Mouse (Mus musculus) hindbrain, embryonic 14.5 days (tissue): ENCODE data around the gene Gm11027. TPM values are rescaled to one million over a fixed set of nuclear protein-coding genes. Genes with fewer than 3 reads are reported as not detected.

Experiments used
- ATAC-seq: fragments of 200-750 bp; cut with Nextera tagmentation; 2 replicates; pipeline ENCODE4 v1.8.0; 2017; ENCODE audit warnings: moderate number of reproducible peaks, mild to moderate bottlenecking, moderate TSS enrichment, moderate library complexity; ENCODE audit not compliant: low FRiP score
- DNase-seq: peaks from one replicate; pipeline ENCODE4 v3.0.0-alpha.2; 2015; ENCODE audit warnings: low spot score
- H3K27ac ChIP-seq: fragments of 300-500 bp; sonication (generic); 2 replicates; pipeline ENCODE4 v1.5.1; 2014; ENCODE audit warnings: mild to moderate bottlenecking, moderate library complexity
- H3K27me3 ChIP-seq: fragments of 300-500 bp; sonication (generic); 2 replicates; pipeline ENCODE4 v1.6.1; 2014; ENCODE audit warnings: mild to moderate bottlenecking, low read length, mixed read lengths; ENCODE audit not compliant: control insufficient read depth, insufficient read depth
- H3K36me3 ChIP-seq: fragments of 300-500 bp; sonication (generic); replicated peaks from 2 replicates; pipeline ENCODE4 v1.6.1; 2014; ENCODE audit not compliant: control insufficient read depth, insufficient read depth
- H3K4me1 ChIP-seq: fragments of 300-500 bp; sonication (generic); replicated peaks from 2 replicates; pipeline ENCODE4 v1.6.1; 2014; ENCODE audit warnings: antibody characterized with exemption, low read length, mixed read lengths; ENCODE audit not compliant: control insufficient read depth, insufficient read depth
- H3K4me2 ChIP-seq: fragments of 300-500 bp; sonication (generic); replicated peaks from 2 replicates; pipeline ENCODE4 v1.6.1; 2014; ENCODE audit warnings: mild to moderate bottlenecking, moderate library complexity
- H3K4me3 ChIP-seq: fragments of 300-500 bp; sonication (generic); replicated peaks from 2 replicates; pipeline ENCODE4 v1.5.1; 2014; ENCODE audit warnings: mild to moderate bottlenecking, low read length
- H3K9ac ChIP-seq: fragments of 300-500 bp; sonication (generic); 2 replicates; pipeline ENCODE4 v1.6.1; 2014
- H3K9me3 ChIP-seq: fragments of 300-500 bp; sonication (generic); 2 replicates; pipeline ENCODE4 v1.6.1; 2016; ENCODE audit warnings: low read length; ENCODE audit not compliant: control insufficient read depth
- WGBS: fragments of 180-500 bp; shearing (Covaris S2); extraction: QIAGEN DNeasy Blood & Tissue Kit; methylation state at CpG from one replicate; pipeline ENCODE4 v1.1.7; 2014; 5-methylcytosine and 5-hydroxymethylcytosine counted together
- polyA plus RNA-seq: library from polyadenylated mRNA; unstranded; fragments of >200 nt; fragmentation: Nextera tagmentation; extraction: Ambion mirVana; gene quantifications from 2 replicates; pipeline ENCODE4 v1.2.1, GENCODE M21; 2014

The Gm11027 gene
- polyA plus RNA-seq, 1 experiment from 2014 or later, result not detected

DNA sequence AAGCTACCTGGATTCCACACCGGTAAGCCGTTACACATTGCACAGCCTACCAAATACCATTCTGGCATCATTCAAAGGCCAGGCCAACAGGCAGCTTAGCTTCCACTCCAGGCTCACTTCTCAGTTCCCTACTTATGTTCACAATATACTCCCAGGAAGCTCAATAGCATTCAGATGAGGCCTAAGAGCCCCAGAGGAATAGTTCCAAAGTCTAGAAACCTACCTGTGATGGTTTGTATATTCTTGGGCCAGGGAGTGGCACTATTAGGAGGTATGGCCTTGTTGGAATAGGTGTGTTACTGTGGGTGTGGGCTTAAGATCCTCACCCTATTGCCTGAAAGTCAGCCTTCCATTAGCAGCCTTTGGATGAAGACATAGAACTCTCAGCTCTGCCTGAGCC lies 4.1 kb upstream of the Gm11027 start:
- H3K4me2 ChIP-seq, result no peak overlapping the region
- H3K4me1 ChIP-seq, result no peaks in the 10 kb centered on the region
- H3K27ac ChIP-seq, result no peak overlapping the region
- 96% methylated on average over 2 of the region's 2 CpGs for WGBS
- DNase-seq (no peak), ATAC-seq (no peak)
- no peaks in the 10 kb centered on the region for H3K9me3 ChIP-seq
- no peak overlapping the region for H3K4me3 ChIP-seq
- no peaks in the 10 kb centered on the region for H3K36me3 ChIP-seq
- no peaks in the 10 kb centered on the region for H3K27me3 ChIP-seq
- no peak overlapping the region for H3K9ac ChIP-seq

DNA sequence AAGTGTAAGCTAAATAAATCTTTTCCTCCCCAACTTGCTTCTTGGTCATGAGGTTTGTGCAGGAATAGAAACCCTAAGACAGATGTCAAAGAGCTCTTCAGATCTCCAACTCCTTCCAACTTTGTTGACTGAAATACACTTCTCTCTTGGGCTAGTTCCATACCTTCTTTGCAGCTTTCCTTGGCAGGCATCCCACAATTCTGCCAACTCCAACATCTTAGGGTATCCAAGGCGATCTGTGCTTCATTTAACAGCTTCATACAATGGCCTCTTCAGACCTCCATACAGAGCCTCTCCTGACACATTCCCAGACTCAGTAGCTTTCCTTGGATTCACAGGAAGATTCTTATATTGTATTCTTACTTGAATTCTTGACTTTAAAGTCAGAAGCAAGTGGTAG lies 1.5 kb upstream of the Gm11027 start:
- Histone ChIP-seq H3K4me3 (no peak overlapping the region), H3K4me2 (no peak overlapping the region), H3K4me1 (no peaks in the 10 kb centered on the region), H3K9ac (no peak overlapping the region), H3K27me3 (no peaks in the 10 kb centered on the region), H3K27ac (no peak overlapping the region), H3K36me3 (no peaks in the 10 kb centered on the region), H3K9me3 (no peaks in the 10 kb centered on the region)
- ATAC-seq, result no peak
- DNase-seq, result no peak
- 62% methylated on average over 1 of the region's 1 CpGs for WGBS

DNA sequence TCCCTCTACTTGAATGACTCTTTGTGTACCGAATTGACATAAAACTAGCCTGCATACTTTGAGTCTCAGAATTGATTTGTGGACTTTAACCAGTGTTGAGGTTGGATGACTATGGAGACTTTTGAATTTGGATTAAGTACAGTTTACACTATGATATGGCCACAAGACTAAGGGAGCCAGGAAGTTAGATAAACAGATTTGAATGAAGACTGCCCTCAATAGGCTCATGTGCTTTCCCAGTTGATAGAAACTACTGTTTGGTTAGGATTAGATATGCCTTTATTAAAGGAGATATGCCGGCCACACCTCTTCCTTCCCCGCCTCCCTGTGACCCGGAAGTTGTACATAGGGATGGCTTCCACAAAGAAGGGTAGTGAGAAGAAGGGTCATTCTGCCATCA lies 445 bp downstream of the Gm11027 start:
- 89% methylated on average over 4 of the region's 4 CpGs for WGBS
- H3K4me1 ChIP-seq, result peaks cover 6% of the 10 kb centered on the region; the same call in 1 of the 2 replicates
- H3K27me3 ChIP-seq, result no peaks in the 10 kb centered on the region
- no peak overlapping the region for H3K4me2 ChIP-seq
- no peak overlapping the region for H3K27ac ChIP-seq
- H3K9ac ChIP-seq, result no peak overlapping the region
- DNase-seq, result no peak
- H3K9me3 ChIP-seq, result no peaks in the 10 kb centered on the region
- H3K4me3 ChIP-seq, result no peak overlapping the region
- H3K36me3 ChIP-seq, result no peaks in the 10 kb centered on the region
- no peak for ATAC-seq

DNA sequence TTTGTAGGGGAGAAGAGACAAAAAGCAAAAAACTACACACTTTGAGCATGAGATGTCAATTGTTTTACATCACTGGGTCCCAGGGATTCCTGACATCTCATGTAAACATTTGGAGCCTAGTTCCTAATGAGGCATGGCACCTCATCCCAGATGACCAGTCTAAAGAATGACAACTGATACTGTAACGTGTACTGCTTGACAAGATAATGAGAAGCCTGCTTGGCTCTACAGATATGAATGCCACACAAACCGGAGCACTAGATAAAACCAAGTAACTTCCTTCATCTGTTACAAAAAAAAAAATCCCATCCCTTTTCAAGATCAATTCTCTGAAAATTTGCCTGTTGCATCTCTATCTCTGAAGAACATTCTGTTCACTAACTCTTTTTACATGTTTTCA lies 1.8 kb downstream of the Gm11027 start:
- no peak for ATAC-seq
- Histone ChIP-seq H3K9ac (no peak overlapping the region), H3K27me3 (no peaks in the 10 kb centered on the region), H3K36me3 (no peaks in the 10 kb centered on the region), H3K9me3 (no peaks in the 10 kb centered on the region), H3K4me1 (peaks cover 6% of the 10 kb centered on the region; the same call in 1 of the 2 replicates), H3K4me3 (no peak overlapping the region), H3K27ac (no peak overlapping the region), H3K4me2 (no peak overlapping the region)
- no peak for DNase-seq
- WGBS, result 78% methylated on average over 2 of the region's 2 CpGs

DNA sequence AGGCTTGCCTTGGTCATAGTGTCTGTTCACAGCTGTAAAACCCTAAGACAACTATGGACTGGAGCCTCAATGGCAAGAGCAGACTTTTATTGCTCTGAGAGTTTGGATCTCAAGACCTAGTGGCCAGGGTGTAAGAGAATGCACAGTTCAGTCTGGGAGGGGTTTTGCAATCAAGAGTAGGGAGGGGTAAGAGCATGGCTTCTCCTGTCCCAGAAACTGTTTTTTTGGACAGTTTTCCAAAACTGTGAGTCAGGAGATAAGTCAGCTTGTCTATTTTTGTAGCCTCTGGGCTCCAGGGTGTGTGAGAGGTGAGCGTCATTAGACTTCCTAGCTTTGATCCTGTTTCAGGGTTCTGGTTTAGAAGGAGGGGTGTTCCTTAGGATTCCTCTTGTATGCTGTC lies 3.4 kb downstream of the Gm11027 start:
- WGBS, result 86% methylated on average over 1 of the region's 1 CpGs
- H3K27ac ChIP-seq, result no peak overlapping the region
- no peaks in the 10 kb centered on the region for H3K36me3 ChIP-seq
- no peak overlapping the region for H3K9ac ChIP-seq
- no peaks in the 10 kb centered on the region for H3K9me3 ChIP-seq
- ATAC-seq (no peak), DNase-seq (no peak)
- H3K4me3 ChIP-seq, result no peak overlapping the region
- H3K4me1 ChIP-seq, result peaks cover 13% of the 10 kb centered on the region
- H3K4me2 ChIP-seq, result no peak overlapping the region
- no peaks in the 10 kb centered on the region for H3K27me3 ChIP-seq

DNA sequence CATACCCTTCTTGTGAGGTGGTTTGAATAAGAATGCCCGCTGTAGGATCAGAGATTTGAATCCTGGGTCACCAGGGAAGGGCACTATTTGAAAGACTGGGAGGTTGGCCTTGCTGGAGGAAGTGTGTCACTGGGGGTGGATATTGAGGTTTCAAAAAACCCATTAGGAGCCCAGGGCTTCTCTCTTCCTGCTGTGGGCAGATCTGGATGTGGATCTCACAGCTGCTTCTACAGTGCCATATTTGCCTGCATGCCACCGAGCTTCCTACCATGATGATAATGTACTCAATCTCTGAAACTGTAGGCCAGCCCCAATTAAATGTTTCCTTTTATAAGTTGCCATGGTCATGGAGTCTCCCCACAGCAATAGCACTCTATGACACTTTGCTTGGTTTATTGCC lies 4.0 kb downstream of the Gm11027 start:
- H3K36me3 ChIP-seq, result no peaks in the 10 kb centered on the region

DNA sequence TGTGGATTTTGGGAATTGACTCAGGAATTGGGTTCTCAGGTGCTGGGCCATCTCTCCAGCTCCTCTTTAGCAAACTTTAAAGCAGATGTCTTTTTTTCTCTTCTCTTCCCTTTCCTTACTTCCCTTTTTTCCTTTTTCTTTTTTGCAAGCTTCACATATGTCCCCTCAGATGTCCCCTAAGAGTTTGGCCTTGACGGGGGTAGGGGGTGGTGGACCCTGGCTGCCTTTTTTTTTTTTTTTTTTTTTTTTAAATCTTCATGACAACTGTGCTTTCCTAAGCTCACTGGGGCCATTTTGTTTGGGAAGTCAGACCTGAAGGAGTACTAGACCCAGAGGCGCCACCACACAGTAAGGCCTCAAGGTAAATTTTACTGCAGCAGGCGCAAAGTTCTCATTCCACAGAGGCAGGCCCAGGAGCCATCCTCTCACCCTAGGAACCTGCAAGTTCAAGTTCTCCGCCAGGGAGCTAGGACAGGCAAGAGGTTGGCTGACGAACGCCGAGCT lies 5.0 kb downstream of the Gm11027 start:
- ATAC-seq, result no peak
- Histone ChIP-seq H3K27ac (peak overlapping the region; percentile 96), H3K27me3 (no peaks in the 10 kb centered on the region), H3K36me3 (no peaks in the 10 kb centered on the region), H3K4me2 (peak overlapping the region; percentile 94), H3K9me3 (no peaks in the 10 kb centered on the region), H3K4me1 (peaks cover 13% of the 10 kb centered on the region), H3K4me3 (peak overlapping the region; percentile 93), H3K9ac (peak overlapping the region; percentile 89)
- 4% methylated on average over 7 of the region's 7 CpGs for WGBS
- DNase-seq, result peak; percentile 68

More for the DNA sequence above, 4.0 kb downstream of the Gm11027 start:
- no peak overlapping the region for H3K4me2 ChIP-seq
- H3K4me3 ChIP-seq, result no peak overlapping the region
- no peak for DNase-seq
- WGBS, result 96% methylated on average over 2 of the region's 2 CpGs
- H3K9me3 ChIP-seq, result no peaks in the 10 kb centered on the region
- no peak for ATAC-seq
- H3K27me3 ChIP-seq, result no peaks in the 10 kb centered on the region
- H3K4me1 ChIP-seq, result peaks cover 13% of the 10 kb centered on the region
- no peak overlapping the region for H3K9ac ChIP-seq
- no peak overlapping the region for H3K27ac ChIP-seq

DNA sequence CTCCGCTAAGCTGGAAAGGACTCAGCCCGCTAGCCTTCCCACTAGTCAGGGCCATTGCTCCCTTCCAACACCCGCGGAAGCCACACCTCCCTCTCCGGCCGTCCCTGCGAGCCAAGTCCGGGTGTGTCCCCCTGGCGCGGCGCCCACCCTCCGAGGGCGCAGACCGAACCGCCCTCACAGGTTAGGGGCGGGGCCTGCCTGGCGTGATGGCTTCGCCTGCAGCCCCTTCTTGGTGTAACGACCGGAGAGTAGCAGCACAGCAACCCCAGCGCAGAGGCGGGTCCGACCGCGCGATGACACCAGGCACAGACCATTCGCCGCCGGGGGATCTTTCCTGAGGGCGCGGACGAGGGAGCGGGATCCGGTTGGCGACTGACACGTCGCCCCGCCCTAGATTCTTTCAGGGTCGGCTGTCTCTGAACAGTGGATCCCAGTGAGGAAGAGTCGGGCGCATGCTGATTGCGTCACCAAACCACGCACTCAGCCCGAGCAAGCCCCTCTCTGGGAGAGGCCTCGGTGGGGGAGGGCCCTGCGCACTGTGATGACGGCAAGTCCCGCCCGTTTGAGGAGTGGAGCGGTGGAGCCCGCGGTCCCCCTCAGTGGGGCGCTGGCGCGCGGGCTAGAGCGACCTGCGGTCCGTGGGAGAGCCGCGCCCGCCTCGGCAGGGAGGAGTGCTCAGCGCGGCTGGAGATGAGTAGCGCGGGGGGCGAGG lies 5.6 kb downstream of the Gm11027 start, which contains the start of gene Esyt2:
Gene Esyt2 (plus strand): TSS at position 544 of the 712 bp plus-strand sequence.
- Histone ChIP-seq H3K4me1 (peaks cover 13% of the 10 kb centered on the region), H3K36me3 (no peaks in the 10 kb centered on the region), H3K27ac (peak within 1 kb of the TSS; percentile 96), H3K4me2 (peak within 1 kb of the TSS; percentile 94), H3K4me3 (peak within 1 kb of the TSS; percentile 93), H3K9ac (peak within 1 kb of the TSS; percentile 95), H3K27me3 (no peaks in the 10 kb centered on the region), H3K9me3 (no peaks in the 10 kb centered on the region)
- DNase-seq, result peak; percentile 99
- ATAC-seq, result peak; percentile 98
- WGBS, result under 1% methylated on average over 68 of the region's 68 CpGs

DNA sequence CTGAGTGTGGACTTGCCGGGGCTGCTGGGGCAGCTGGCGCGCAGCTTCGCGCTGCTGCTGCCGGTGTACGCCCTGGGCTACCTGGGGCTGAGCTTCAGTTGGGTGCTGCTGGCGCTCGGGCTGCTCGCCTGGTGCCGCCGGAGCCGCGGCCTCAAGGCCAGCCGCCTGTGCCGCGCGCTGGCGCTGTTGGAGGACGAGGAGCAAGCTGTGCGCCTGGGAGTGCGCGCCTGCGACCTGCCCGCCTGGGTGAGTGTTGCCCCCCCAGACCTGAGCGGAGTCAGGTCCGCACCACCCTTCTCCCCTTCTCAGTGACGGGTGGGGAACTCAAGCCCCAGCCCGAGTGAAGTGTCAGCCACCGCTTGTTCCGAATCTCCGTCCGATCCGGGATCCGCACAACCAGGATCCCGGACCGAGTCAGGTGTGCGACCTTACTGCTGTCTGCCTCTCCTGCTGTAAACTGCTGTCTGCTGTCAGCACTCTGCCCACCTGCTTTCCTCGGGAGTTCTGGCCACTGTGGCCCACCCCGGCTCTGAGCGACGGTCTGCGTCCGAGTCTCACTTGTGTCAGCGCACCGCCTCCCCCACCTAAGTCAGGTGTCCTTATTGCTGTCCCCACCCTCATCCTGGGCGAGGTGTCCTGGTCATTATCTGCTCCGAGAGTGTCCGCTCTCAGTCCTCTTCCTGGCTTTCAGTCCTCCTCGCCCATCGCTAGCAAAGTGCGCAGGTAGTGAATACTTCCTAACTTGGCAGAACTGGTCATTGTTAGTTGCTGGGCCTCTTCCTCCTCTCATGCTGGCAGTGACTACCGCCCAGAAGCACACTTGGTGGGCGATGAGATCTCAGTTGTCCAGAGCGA lies 6.5 kb downstream of the Gm11027 start:
- ATAC-seq, result no peak; the same call in none of the 2 replicates
- Histone ChIP-seq H3K27me3 (no peaks in the 10 kb centered on the region), H3K4me1 (peaks cover 13% of the 10 kb centered on the region), H3K4me2 (peak overlapping the region; percentile 94), H3K27ac (peak overlapping the region; percentile 96), H3K9me3 (no peaks in the 10 kb centered on the region), H3K9ac (peak overlapping the region; percentile 95), H3K4me3 (peak overlapping the region; percentile 93), H3K36me3 (no peaks in the 10 kb centered on the region)
- WGBS, result under 1% methylated on average over 55 of the region's 55 CpGs
- no peak for DNase-seq
